13 mouse cellular contexts compared by ENCODE assay signal in genomic region chr2:142187428-142187827, GRCm38 (mm10).
DNase-seq lines count a peak whose midpoint lies in the region; ATAC-seq and TF ChIP-seq lines count a peak whose summit lies in the region.
"Had no signal": no experiment of that assay in that cellular context is flagged by ENCODE, and none has a peak within 500 bp of the region (broad histone marks: within the 10 kb centered on the region; RNA-seq: fewer than 3 reads in every experiment).

No protein-coding gene starts in this region.

- TF ChIP-seq CTCF in hindbrain, postnatal 0 days (IDR thresholded peaks at IDR 0.05; ENCODE audit: low read depth): no peak

- H3K4me1 ChIP-seq in hindbrain, postnatal 0 days (ENCODE audit: insufficient read depth, low read length): no peaks in the 10 kb centered on the region
- H3K4me1 ChIP-seq in midbrain, embryonic 12.5 days: peaks cover 11% of the 10 kb centered on the region
- H3K4me1 ChIP-seq: megakaryocyte, embryonic 14.5 days had no signal

- H3K27me3 ChIP-seq in hindbrain, postnatal 0 days (ENCODE audit: insufficient read depth, low read length): no peaks in the 10 kb centered on the region
- no peaks in the 10 kb centered on the region; the same call in 1 of the 2 replicates for H3K27me3 ChIP-seq in midbrain, embryonic 12.5 days
- H3K27me3 ChIP-seq: CH12.LX; megakaryocyte, embryonic 14.5 days had no signal

- H3K27ac ChIP-seq in hindbrain, postnatal 0 days: no peak overlapping the region
- no peak overlapping the region for H3K27ac ChIP-seq in midbrain, embryonic 12.5 days (replicated peaks)

- no peak overlapping the region for H3K9ac ChIP-seq in hindbrain, postnatal 0 days (replicated peaks; ENCODE audit: low read length)
- no peak overlapping the region for H3K9ac ChIP-seq in midbrain, embryonic 12.5 days (replicated peaks)

- no peaks in the 10 kb centered on the region for H3K36me3 ChIP-seq in hindbrain, postnatal 0 days (ENCODE audit: insufficient read depth, low read length)
- H3K36me3 ChIP-seq in midbrain, embryonic 12.5 days: no peaks in the 10 kb centered on the region

- peak; percentile 42 for DNase-seq in Muller cell, postnatal 12 days (ENCODE audit: inconsistent ontology term)
- peak; percentile 49 for DNase-seq in embryo, embryonic 11 days
- DNase-seq in hindbrain, postnatal 0 days (ENCODE audit: low spot score): peak; percentile 73
- DNase-seq in adrenal gland, postnatal 36 days: no peak
- DNase-seq in urinary bladder, adult 18-20 months (ENCODE audit: low spot score in 2 of 2): no peak
- no peak for DNase-seq in left cerebral cortex, adult 9 months (ENCODE audit: low spot score in 2 of 2)
- DNase-seq: heart, adult 18-20 months; thymus, postnatal 36 days had no signal

- WGBS in hindbrain, postnatal 0 days: 27% methylated on average over 5 of the region's 5 CpGs
- 40% methylated on average over 5 of the region's 5 CpGs for WGBS in midbrain, embryonic 12.5 days

- no peak overlapping the region for H3K4me3 ChIP-seq in hindbrain, postnatal 0 days (ENCODE audit: low read length)
- no peak overlapping the region for H3K4me3 ChIP-seq in midbrain, embryonic 12.5 days
- H3K4me3 ChIP-seq: megakaryocyte, embryonic 14.5 days had no signal

- ATAC-seq in hindbrain, postnatal 0 days: peak; percentile 91
- peak; percentile 92 for ATAC-seq in midbrain, embryonic 12.5 days (ENCODE audit: low FRiP score, low read depth)
- ATAC-seq in megakaryocyte, adult 5-6 weeks (ENCODE audit: poor library complexity, severe bottlenecking): no peak

- H3K4me2 ChIP-seq in hindbrain, postnatal 0 days (ENCODE audit: low read depth, low read length): no peak overlapping the region
- peak overlapping the region; percentile 7; the same call in 1 of the 2 replicates for H3K4me2 ChIP-seq in midbrain, embryonic 12.5 days (replicated peaks)
- H3K4me2 ChIP-seq: liver, embryonic 11.5 days had no signal

- no peaks in the 10 kb centered on the region for H3K9me3 ChIP-seq in hindbrain, postnatal 0 days (ENCODE audit: low read length)
- no peaks in the 10 kb centered on the region for H3K9me3 ChIP-seq in midbrain, embryonic 12.5 days

Comparison
In these comparisons a context has a peak if more than half of its experiments do, and no peak if none do; other contexts are left out.
1. DNase-seq: peak in Muller cell, postnatal 12 days (single experiment), embryo, embryonic 11 days (single experiment) and hindbrain, postnatal 0 days (single experiment); none in adrenal gland, postnatal 36 days (0 of 2), urinary bladder, adult 18-20 months (0 of 2) and left cerebral cortex, adult 9 months (0 of 2).